Mouse (Mus musculus) layer of hippocampus, postnatal 25 days (tissue): ENCODE data around the gene Chdh. TPM values are rescaled to one million over a fixed set of nuclear protein-coding genes. Genes with fewer than 3 reads are reported as not detected.
A peak's percentile ranks its signal among the peaks of the same experiment; 100 is the strongest.

ENCODE experiments used
- DNase-seq, 2 experiments: peaks; one replicate each; pipeline ENCODE4 v3.0.0; 2022; ENCODE audit warnings: mixed read lengths in 2 of 2, low spot score in 1 of 2; ENCODE audit errors: extremely low spot score in 1 of 2
- microRNA-seq, 2 experiments: library from miRNA; unstranded; fragments of <30 nt; microRNA quantifications; one replicate each; pipeline ENCODE4 v1.2.0; 2021
- total RNA-seq, 2 experiments: library from RNA; stranded (reverse); gene quantifications; 2 replicates each; pipeline ENCODE4 v1.2.3; 2021

Gene Chdh
- total RNA-seq, 2 experiments from 2014 or later: 1.5 to 1.9 TPM

- no peak for DNase-seq
These were observed 41.5 kb downstream of the Chdh start for GRCm38 (mm10) chr14:30050280-30050679.

DNA sequence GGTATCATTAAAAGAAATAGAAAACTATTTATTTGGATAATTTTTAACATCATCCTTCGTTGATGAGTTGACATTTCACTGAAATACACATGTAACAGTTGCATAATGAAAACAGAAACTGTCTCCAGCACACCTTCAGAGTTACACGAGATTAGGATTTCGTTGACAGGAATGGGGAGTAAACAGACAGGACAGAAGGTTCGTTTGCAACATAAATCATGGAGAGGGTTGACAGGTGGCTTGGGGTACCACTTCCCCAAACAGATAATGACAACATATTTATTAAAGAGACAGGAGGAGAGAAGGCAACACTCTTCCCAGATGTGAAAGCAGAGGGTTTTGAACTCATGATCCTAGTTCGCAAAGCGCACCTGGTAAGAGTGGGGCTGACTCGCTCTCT is 46.1 kb downstream of the Chdh start:
- no peak for DNase-seq

DNA sequence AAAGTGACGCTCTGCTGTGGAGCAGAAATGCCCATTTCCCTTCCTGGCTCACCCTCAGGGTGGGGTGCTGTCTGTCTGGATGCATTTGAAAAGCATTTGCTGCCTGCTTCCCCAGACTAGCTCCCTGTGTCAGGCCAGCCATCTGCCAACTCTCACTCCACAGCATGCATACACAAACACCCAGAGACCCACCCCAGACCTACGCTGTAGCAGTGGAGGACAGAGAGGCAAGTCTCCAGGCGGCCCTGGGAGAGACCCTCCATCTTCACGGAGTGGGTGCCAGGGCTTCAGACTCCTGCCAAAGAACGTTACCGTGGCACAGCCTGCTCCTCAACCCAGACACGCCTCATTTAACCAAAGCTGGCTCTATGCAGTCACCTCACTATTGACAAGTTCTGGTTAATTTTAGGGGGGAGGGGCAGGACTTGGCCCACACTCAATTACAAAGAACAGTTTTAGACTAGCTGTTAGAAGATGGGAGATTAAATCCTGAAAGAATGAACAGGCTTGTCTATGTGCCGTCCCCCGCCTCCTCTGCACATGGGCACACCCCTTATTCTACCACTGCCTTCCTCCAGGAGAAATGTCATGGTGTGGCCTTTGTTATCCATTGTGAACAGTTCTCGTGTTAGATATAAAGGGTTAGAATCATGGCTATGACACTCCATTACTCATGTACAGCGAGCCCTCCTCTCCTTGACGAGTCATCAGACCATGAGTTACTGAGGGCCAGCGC is 47.4 kb downstream of the Chdh start:
- DNase-seq: peak; percentile 7 to 17

- no peak for DNase-seq
These were observed 56.0 kb downstream of the Chdh start for GRCm38 (mm10) chr14:30064864-30065263.

GRCm38 (mm10) chr14:30066752-30067151 is 57.9 kb downstream of the Chdh start:
- DNase-seq: no peak

DNA sequence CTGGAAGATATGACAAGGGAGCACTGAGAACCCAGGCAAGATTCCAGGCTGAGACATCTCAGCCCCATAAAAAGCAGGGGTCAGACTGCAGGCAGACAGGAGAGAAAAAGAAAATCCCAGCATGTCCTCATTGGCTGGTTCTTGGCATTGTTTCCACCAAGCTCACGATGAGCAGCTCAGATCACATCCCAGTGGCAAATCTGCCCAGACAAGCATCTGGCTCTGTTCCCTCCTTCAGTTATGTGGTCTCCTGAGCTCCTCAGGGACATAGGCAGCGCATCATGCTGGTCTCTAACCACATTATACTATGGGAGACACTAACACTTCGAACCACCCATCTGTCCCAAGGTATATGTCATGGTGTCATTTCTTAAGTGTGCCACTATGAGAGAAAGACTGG is 59.7 kb downstream of the Chdh start:
- no peak for DNase-seq

GRCm38 (mm10) chr14:30075268-30075887 is 66.6 kb downstream of the Chdh start:
- no peak for DNase-seq

DNA sequence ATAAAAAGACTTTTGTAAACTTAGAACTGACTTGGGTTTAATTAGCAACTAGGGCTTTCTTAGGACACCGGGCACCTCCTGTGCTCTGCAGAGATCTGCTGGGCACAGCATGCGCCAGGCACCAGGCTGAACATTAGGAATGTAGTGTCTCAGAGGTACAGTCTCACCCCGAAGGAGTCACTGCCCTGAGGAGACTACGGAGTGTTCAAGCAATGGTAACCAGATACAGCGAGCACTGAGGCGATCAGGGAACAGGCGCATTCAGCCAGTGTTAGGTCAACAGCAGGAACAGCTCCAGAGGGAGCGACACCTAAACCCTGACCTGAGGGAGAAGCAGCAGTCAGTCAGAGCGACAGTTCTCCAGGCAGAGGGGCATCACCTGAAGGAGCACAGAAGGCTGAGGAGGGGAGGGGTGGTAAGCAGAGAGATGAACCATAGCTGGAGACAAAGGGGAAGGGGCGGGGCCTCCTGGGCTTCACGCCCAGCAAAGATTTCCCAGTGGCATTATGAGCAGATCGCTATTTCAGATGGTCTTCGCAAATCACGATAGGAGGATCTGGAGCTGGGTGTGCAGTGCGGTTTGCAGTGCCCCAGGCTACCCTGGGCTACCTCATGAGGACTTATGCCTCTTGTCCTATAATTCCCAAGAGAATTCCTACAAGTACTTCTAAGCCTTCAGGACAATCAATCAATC is 69.4 kb downstream of the Chdh start:
- no peak for DNase-seq

GRCm38 (mm10) chr14:30079729-30080128 is 70.9 kb downstream of the Chdh start:
- DNase-seq: no peak

Small RNA genes lying within 50 kb of the gene (microRNA-seq; reads per million reads assigned to microRNA genes)
- 0 to 0.37 reads per million in 2 experiments for gene Mir6947

Other genes with a start within 250 kb of the Chdh start
- gene Selenok, start 40.7 kb upstream of the Chdh start, total RNA-seq: 100 to 1,000 TPM; 105 to 130 TPM
- gene Actr8, start 30.7 kb upstream of the Chdh start, total RNA-seq: 10 to 100 TPM; 67.1 to 81.7 TPM
- 1 to 10 TPM in 1 of 2 experiments, under 1 TPM in 1; 0.89 to 1.2 TPM for gene Il17rb, start 127 bp upstream of the Chdh start, total RNA-seq